Mouse (Mus musculus) megakaryocyte-erythroid progenitor cell, adult 5-6 weeks (primary cell): ENCODE data around the gene Mafb. TPM values are rescaled to one million over a fixed set of nuclear protein-coding genes. Genes with fewer than 3 reads are reported as not detected.

Source experiments
- ATAC-seq: replicated peaks from 2 replicates; pipeline ENCODE4 v1.8.0; 2016; ENCODE audit warnings: mild to moderate bottlenecking, inconsistent platforms; ENCODE audit not compliant: severe bottlenecking, poor library complexity, low FRiP score, low TSS enrichment
- total RNA-seq, 2 experiments: library from RNA; stranded (forward) in 1 of 2; stranded (reverse) in 1 of 2; fragments of 200-1000, 215-1000 nt in 1 of 2; fragments of >200 nt in 1 of 2; fragmentation: Nextera tagmentation in 1 of 2; gene quantifications; 2 replicates each; pipeline ENCODE4 v1.2.3; 2014 to 2017

Gene Mafb
- total RNA-seq, 2 experiments from 2014 or later: 0.28 TPM; not detected in 1

- no peak for ATAC-seq
Observed at GRCm38 (mm10) chr2:160334111-160334661, 32.7 kb downstream of the Mafb start, which contains the start of gene Gm826. TSS of gene Gm826 (minus strand) at chr2:160334162.

- no peak for ATAC-seq
Observed at GRCm38 (mm10) chr2:160332516-160333325, 34.1 kb downstream of the Mafb start.

GRCm38 (mm10) chr2:160328886-160329285, 38.0 kb downstream of the Mafb start:
- ATAC-seq: no peak

GRCm38 (mm10) chr2:160327716-160328115, 39.1 kb downstream of the Mafb start:
- ATAC-seq: no peak

- 0 out of 2 replicates have a peak, but pooled peaks have one; percentile 20 for ATAC-seq
Observed at GRCm38 (mm10) chr2:160327167-160327566, 39.7 kb downstream of the Mafb start.

GRCm38 (mm10) chr2:160325105-160325644, 41.7 kb downstream of the Mafb start:
- ATAC-seq: no peak

- ATAC-seq: no peak
Observed at GRCm38 (mm10) chr2:160321829-160322228, 45.0 kb downstream of the Mafb start.

- no peak for ATAC-seq
Observed at GRCm38 (mm10) chr2:160318255-160318654, 48.6 kb downstream of the Mafb start.

Other genes with a start within 250 kb of the Mafb start
- gene Gm826, start 32.9 kb downstream of the Mafb start, total RNA-seq (2014; fragmentation: Nextera tagmentation): not detected in 2 replicates
- not detected in 2 replicates for gene Gm826, start 32.9 kb downstream of the Mafb start, total RNA-seq (2017)